Mouse (Mus musculus): ENCODE measurements around the gene Them7.

Them7 gene

GRCm38 (mm10) chr2:105380757-105381319 is 156.7 kb downstream of the Them7 start:
- DNase-seq: peak; percentile 62

GRCm38 (mm10) chr2:105383063-105383462 is 158.9 kb downstream of the Them7 start:
- peak; percentile 61 for DNase-seq

DNA sequence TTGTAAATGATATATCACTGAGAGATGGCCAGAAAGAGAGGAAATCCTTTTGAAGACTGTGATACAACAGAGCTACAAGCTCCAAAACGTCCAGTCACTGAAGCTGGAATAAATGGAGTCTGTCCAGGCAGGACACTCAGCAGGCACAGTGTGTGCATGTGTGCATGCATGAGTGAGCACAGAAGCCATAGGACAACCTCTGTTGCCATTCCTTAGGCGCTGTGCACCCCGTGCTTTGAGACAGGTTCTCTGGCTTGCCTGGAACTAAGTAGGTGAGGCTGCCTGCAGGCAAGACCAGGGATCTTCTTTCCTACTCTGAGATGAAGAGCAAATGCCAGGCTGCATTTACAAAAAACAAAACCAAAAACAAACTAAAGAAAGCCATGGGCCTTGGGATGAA is 160.9 kb downstream of the Them7 start:
- peak; percentile 55 for DNase-seq

- DNase-seq: peak; percentile 43
Observed at GRCm38 (mm10) chr2:105386418-105386817, 162.3 kb downstream of the Them7 start.

GRCm38 (mm10) chr2:105389007-105389890 is 165.1 kb downstream of the Them7 start:
- DNase-seq: peak; percentile 84

- DNase-seq: peak; percentile 69
Observed at GRCm38 (mm10) chr2:105390653-105391413, 166.7 kb downstream of the Them7 start.

GRCm38 (mm10) chr2:105391414-105391784 is 167.3 kb downstream of the Them7 start:
- peak; percentile 57 for DNase-seq

- peak; percentile 75 for DNase-seq
Observed at GRCm38 (mm10) chr2:105392514-105392913, 168.4 kb downstream of the Them7 start.

DNA sequence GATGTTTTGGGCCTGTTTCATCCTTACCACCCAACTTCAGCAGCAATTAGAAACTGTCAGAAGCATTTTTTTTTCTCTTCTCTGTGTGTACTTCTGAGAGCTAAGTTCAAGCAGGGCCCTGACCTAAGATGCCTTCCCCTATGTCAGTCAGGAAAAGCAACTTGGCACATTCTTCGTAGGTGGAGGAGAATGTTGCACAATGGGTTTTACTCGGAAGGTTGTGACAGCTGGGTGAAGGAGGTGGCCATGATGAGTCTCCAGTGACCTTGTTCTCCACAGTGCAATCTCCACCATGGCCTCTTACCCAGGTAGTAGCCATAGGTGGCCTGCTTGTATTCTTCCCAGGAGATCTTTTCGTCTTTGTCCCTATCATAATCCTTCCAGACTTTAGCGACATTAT is 170.3 kb downstream of the Them7 start:
- DNase-seq: peak; percentile 54

GRCm38 (mm10) chr2:105396066-105396465 is 171.9 kb downstream of the Them7 start:
- peak; percentile 69 for DNase-seq

DNA sequence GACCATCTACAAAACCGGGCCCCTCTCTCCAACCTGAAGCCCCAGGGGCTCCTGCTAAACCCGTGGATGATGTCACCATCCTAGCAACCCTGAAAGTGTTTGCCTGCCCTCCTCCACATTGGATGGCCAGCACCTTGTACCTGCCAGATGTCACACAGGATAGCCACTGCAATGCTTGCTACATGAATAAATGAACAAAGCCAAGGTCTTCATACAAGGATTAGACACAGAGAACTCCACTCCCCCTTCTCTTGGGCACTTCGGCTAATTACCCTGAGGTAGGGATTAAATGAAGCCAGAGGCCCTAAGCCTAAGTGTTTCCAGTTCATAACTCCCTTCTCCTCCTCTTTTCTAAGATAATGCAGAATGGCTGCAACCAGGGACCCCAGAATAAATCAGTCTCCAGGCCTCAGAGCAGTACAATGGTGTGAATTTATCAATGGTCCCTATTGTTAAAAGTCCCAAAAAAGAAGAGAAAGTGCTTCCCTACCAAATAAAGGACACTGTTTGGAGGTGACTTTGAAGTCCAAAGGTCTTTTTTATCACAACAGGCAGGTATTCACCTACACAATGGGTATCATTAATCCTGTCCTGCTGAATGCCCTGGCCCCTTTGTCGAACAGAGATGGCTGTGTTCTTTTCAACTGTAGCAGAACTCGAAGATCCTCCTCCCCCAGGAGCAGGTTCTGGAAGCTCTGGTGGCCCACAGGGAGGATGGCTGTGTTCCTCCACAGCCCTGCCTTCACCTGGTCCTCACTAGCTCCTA is 173.5 kb downstream of the Them7 start:
- DNase-seq: peak; percentile 86

DNA sequence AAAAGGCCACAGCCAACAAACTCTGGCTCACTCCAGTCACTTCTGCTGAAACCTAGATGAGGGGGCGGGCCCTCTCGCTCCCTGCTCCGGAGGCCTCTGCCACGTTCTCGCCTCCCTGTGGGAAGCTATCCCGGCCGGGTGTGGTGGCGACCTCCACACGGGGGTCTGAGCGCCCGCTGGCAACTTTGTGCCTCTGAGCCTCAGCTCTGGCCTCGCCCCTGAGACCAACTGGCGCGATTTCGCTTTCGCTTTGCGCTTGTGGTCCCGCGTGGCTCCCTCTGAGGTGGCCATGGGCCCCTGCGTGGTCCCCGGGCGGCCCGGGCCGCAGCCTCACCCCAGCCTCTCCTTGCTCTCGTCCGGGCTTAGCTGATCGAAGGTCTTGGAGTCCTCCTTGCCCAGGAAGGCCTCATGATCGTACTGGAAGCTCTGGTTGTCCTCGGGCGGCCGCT is 174.5 kb downstream of the Them7 start:
- DNase-seq: peak; percentile 97

DNA sequence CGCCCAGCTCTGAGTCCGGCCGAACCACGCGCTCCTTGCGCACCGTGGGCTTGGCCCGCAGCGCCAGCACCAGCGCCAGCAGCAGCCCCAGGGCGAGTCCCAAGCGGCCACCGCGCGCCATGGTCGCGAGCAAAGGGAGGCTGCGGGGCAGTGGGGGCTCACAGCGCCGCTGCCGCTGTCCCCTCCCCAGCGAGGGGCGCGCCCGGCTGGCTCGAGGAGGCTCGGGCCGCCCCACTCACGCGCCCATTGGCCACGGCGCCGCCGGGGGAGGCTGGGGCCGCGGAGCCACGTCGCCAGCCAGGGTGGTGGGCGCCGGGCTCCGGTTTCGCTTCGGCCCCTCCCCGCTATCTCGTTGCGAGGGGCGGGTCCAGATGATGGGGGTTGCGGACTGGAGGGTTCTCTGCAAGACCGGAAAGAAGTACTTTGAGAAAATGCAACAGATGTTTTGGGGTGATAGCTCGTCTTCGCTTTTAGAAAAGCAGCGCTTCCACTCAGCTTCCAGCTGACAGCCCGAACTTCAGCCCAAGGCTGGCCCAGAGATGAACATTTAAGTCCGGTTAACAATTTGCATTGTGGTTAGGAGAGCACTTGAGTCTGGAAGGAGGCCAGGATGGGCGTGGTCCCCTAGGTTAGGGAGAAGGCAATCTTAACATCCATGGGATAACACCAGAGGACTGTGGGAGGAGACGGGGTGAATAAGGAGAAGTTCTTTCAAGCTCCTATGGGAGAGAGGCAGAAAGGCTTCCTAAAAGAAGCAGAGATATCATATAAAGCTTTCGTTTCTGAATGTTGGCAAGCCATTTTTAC is 175.2 kb downstream of the Them7 start, which contains the start of gene Rcn1:
Gene Rcn1 (minus strand): TSS at position 235 of the 807 bp plus-strand sequence.
- peak; percentile 99 for DNase-seq

DNA sequence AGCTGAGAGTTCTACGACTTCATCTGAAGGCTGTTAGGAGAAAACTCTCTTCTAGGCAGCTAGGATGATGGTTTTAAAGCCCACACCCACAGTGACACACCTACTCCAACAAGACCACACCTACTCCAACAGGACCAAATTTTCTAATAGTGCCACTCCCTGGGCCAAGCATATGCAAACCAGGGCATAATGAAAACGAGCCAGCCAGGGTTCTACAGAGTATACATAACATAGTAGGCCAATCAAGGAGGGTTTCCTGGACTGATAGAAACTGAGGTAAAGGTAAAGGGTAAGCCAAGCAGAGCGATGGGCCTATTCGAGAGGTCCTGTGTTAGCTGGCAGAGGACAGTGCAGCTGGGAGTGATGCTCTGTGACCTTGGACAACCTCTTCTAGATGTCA is 176.4 kb downstream of the Them7 start:
- peak; percentile 83 for DNase-seq

GRCm38 (mm10) chr2:105402180-105402579 is 178.1 kb downstream of the Them7 start:
- DNase-seq: no peak

GRCm38 (mm10) chr2:105408511-105408910 is 184.4 kb downstream of the Them7 start:
- peak; percentile 97 for DNase-seq

GRCm38 (mm10) chr2:105409253-105409652 is 185.1 kb downstream of the Them7 start:
- no peak for DNase-seq

DNA sequence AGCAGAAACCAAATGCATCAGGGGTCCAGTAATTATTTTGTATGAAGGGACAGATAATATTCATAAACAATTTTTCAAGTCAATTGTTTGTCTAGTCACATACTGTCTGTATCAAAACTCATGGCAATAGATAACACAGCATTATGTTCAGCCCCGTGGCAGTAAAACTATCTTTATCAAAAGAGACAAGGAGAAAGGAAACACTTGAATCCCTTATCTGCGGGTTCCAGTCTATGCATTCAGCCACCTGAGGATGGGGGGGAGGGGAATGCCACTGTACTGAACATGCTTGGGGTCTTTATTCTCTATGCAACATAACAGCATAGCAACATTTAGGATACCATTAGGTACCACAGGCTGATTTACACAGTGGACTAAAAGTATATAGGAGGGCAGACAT is 190.2 kb downstream of the Them7 start:
- no peak for DNase-seq

DNA sequence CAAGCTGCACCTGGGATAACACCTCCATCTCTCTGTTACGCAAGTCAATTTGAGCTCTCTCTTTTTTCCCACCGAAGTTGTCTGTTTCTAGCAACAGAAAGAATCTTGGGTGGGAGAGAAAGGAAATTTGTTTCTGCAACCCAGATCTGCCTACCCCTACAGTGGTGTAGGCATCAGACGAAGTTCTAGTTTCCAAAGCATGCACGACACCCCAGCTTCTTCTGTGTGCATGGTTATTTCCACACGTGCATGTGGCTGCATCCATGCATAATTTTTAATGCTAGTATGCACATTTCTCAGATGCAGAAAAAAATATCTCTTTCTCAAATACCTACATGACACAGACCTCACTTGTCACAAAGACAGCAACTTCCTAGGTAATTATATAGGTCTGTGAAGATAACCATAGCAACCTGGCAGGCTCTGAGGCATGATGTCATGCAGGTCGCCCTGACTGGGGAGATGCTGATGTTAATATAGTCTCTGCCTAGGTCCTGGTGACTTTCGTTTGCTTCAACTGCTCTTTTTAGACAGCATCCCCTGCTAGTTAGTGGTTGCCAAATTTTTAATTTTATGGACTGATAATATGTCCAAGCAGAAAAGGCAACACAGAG is 192.0 kb downstream of the Them7 start:
- no peak for DNase-seq

DNA sequence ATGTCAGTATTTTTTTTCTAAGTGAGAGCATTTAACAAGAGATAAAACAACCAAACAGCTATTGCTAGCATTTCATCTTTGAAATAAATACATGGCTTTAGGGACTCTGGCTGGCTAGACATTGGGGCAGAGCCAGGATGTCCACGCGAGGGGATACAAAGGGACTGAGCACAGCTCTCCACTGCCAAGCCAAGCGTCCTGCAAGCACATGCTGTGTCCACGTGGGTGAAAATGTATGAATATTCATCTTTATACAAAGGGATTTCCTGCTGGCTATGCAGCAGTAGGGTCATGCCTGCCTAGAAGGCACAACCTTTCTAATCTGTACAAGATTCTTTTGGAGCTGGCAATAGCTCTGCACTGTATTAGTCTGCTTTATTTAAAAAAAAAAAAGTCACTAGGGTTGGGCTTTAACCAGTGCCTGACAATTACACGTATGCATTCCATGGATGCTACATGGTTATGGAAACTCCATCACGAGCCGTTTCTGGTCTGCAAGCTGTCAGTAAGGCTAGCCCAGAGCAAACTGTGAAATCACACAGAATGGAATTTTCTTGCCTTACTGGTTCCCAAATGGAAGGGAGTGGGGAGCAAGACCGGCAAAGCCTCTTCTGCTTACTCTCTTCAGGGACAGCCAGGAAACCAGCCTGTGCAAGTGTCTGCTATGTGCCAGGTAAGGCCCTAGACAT is 192.7 kb downstream of the Them7 start:
- DNase-seq: no peak

GRCm38 (mm10) chr2:105417663-105418062 is 193.5 kb downstream of the Them7 start:
- DNase-seq: no peak

Measured in heart, adult 11 months (tissue).